Mouse (Mus musculus) heart, adult 2 months (tissue): ENCODE measurements at regions not wholly inside any gene's neighbourhood (a gene's known extent, or its start where the extent isn't known, plus 50 kb on each side); places are given as distances from the start of the nearest gene placed in this dataset.

Experiments used
- DNase-seq, 2 experiments: peaks; one replicate each; pipeline ENCODE4 v3.0.0; 2021
- H3K27ac ChIP-seq: fragments of 200-600 bp; 2 replicates; pipeline ENCODE4 v1.8.1; 2022
- H3K27me3 ChIP-seq: fragments of 200-500 bp; 2 replicates; pipeline ENCODE4 v1.6.1; 2012; ENCODE audit warnings: mild to moderate bottlenecking, low read length, inconsistent platforms, mixed read lengths; ENCODE audit not compliant: control insufficient read depth, insufficient read depth
- H3K36me3 ChIP-seq: fragments of 200-500 bp; 2 replicates; pipeline ENCODE4 v1.6.1; 2012; ENCODE audit warnings: low read length, inconsistent platforms; ENCODE audit not compliant: control insufficient read depth, insufficient read depth
- H3K4me1 ChIP-seq: fragments of 200-500 bp; 2 replicates; pipeline ENCODE4 v1.6.1; 2011; ENCODE audit warnings: low read length; ENCODE audit not compliant: control insufficient read depth, insufficient read depth
- H3K4me3 ChIP-seq: fragments of 200-600 bp; 2 replicates; pipeline ENCODE4 v1.8.1; 2022
- H3K79me2 ChIP-seq: fragments of 200-500 bp; replicated peaks from 2 replicates; pipeline ENCODE4 v1.6.1; 2012; ENCODE audit warnings: mild to moderate bottlenecking, inconsistent platforms, low read length, moderate library complexity, mixed read lengths; ENCODE audit not compliant: control insufficient read depth, insufficient read depth
- H3K9ac ChIP-seq: fragments of 200-500 bp; 2 replicates; pipeline ENCODE4 v1.6.1; 2012; ENCODE audit warnings: low read depth, mild to moderate bottlenecking, control low read depth, inconsistent platforms, low read length, mixed read lengths
- CTCF ChIP-seq: fragments of 200-600 bp; IDR thresholded peaks from 2 replicates; pipeline ENCODE4 v1.8.1; 2022; ENCODE audit warnings: antibody characterized with exemption, mild to moderate bottlenecking, moderate library complexity
- EP300 ChIP-seq: fragments of 200-500 bp; IDR thresholded peaks from 2 replicates; pipeline ENCODE4 v1.6.1; 2011; ENCODE audit warnings: low read depth, low read length, control low read depth; ENCODE audit not compliant: insufficient read depth
- POLR2A ChIP-seq: fragments of 200-500 bp; IDR thresholded peaks from 2 replicates; pipeline ENCODE4 v1.6.1; 2011; ENCODE audit warnings: mild to moderate bottlenecking, low read depth, low read length, control low read depth; ENCODE audit not compliant: insufficient read depth
- WGBS: fragments of 180-500 bp; shearing (Covaris S2); methylation state at CpG from one replicate; pipeline ENCODE4 v1.1.7; 2018; 5-methylcytosine and 5-hydroxymethylcytosine counted together
- intact Hi-C: fragments of 180-260 bp; cut with DNase I; formaldehyde crosslinking; loops from one replicate; pipeline ENCODE4 v1.15.1; 2025
- microRNA-seq, 2 experiments: library from miRNA; unstranded; fragments of <30 nt; microRNA quantifications; one replicate each; pipeline ENCODE4 v1.2.0; 2021

DNA sequence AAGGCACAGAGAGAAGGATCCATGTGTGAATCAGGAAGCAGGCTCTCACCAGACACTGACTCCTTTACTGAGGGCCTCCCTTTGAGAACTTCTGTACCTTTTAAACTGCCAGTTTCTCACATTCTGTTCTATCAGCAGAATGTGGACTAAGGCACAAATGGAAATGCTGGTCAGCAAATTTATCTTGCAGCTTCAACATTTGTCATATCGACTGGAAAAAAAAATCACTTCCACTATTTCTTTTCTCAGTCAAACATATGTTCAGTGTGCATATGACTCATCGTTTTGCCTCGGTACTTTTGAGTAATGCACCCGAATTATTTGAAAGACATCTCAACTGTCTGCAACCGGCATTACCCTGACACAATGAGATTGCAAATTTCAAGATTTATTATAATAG is 101.4 kb upstream of the Sphkap start:
- H3K9ac ChIP-seq: no peak overlapping the region
- no peak for TF ChIP-seq POLR2A
- no peak for TF ChIP-seq EP300
- no peak for TF ChIP-seq CTCF
- no peaks in the 10 kb centered on the region for H3K36me3 ChIP-seq
- H3K27me3 ChIP-seq: no peaks in the 10 kb centered on the region
- H3K79me2 ChIP-seq: no peaks in the 10 kb centered on the region
- H3K4me1 ChIP-seq: no peaks in the 10 kb centered on the region
- H3K27ac ChIP-seq: no peak overlapping the region
- H3K4me3 ChIP-seq: no peak overlapping the region
- 64% methylated on average over 5 of the region's 5 CpGs for WGBS
- DNase-seq: no peak
- intact Hi-C loops: no loop called here

DNA sequence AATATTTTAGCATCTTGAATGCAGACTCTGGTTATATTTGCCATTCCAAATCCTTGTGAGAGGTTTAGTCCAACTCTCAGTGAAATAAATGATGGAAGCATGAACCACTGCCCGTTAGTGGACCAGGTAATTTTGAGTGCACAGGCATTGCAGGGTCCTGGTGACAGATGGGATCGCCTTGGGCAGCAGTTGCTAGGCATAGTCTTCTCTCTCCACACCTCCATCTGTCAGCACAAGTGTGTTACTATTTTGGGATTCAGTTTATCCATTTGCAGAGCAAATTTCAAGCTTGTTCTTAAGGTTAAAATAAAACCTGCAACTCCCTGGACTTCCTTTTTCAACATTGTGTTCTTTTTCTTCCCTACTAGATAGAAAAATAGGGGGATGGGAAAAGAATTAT is 97.4 kb upstream of the Sphkap start:
- 45% methylated on average over 2 of the region's 2 CpGs for WGBS

DNA sequence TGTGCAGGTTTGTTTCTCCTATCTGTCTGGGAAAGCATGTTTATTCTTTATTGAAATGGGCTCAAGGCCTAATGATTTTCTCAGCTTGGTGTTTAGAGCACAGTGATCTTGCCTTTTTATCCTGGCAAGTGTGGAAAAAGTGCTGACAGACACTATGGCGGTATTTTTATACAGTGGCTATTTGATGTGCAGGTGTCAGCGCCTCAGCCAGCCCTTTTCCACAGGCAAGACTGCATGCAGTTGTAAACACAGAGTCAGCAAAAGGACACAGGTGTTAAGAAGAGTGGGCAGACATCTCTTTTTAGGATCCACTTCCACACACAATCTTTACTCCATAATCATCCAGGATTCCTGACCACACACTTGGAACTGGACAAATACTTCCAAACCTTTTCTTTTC is 88.9 kb upstream of the Sphkap start:
- DNase-seq: no peak
- no peak overlapping the region for H3K4me3 ChIP-seq
- intact Hi-C loops: no loop called here
- no peaks in the 10 kb centered on the region for H3K79me2 ChIP-seq
- H3K36me3 ChIP-seq: no peaks in the 10 kb centered on the region
- no peak for TF ChIP-seq EP300
- no peak for TF ChIP-seq POLR2A
- TF ChIP-seq CTCF: no peak
- H3K4me1 ChIP-seq: no peaks in the 10 kb centered on the region
- no peaks in the 10 kb centered on the region for H3K27me3 ChIP-seq
- no peak overlapping the region for H3K27ac ChIP-seq
- 54% methylated on average over 2 of the region's 2 CpGs for WGBS
- H3K9ac ChIP-seq: no peak overlapping the region

More for the DNA sequence above, 97.4 kb upstream of the Sphkap start:
- H3K4me3 ChIP-seq: no peak overlapping the region
- no peaks in the 10 kb centered on the region for H3K27me3 ChIP-seq
- no peak for TF ChIP-seq EP300
- no peak for TF ChIP-seq CTCF
- TF ChIP-seq POLR2A: no peak
- no peak overlapping the region for H3K27ac ChIP-seq
- no peaks in the 10 kb centered on the region for H3K36me3 ChIP-seq
- no peaks in the 10 kb centered on the region for H3K79me2 ChIP-seq
- DNase-seq: no peak
- no peak overlapping the region for H3K9ac ChIP-seq
- intact Hi-C loops: no loop called here
- H3K4me1 ChIP-seq: no peaks in the 10 kb centered on the region

DNA sequence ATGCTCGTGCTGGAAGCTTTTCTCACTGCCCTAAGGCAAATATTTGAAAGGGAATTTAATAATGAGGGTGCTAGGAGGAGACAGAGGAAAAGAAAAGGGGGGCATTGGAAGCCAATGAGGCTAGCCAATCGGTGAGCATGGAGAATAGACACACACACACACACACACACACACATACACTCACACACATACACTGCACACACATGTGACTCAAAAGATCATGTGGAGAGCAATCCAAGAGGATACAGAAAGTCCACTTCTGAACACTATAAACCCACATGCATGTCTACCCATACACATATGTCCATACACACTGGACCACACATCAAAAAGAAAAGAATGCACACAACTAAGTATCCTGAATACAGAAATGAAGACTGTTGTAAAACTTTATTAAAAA is 88.4 kb upstream of the Sphkap start:
- WGBS: 48% methylated on average over 2 of the region's 2 CpGs
- no peaks in the 10 kb centered on the region for H3K4me1 ChIP-seq
- intact Hi-C loops: no loop called here
- no peak overlapping the region for H3K4me3 ChIP-seq
- no peaks in the 10 kb centered on the region for H3K79me2 ChIP-seq
- H3K27ac ChIP-seq: no peak overlapping the region
- no peaks in the 10 kb centered on the region for H3K27me3 ChIP-seq
- no peaks in the 10 kb centered on the region for H3K36me3 ChIP-seq
- no peak overlapping the region for H3K9ac ChIP-seq
- TF ChIP-seq CTCF (no peak), POLR2A (no peak), EP300 (no peak)
- no peak for DNase-seq

DNA sequence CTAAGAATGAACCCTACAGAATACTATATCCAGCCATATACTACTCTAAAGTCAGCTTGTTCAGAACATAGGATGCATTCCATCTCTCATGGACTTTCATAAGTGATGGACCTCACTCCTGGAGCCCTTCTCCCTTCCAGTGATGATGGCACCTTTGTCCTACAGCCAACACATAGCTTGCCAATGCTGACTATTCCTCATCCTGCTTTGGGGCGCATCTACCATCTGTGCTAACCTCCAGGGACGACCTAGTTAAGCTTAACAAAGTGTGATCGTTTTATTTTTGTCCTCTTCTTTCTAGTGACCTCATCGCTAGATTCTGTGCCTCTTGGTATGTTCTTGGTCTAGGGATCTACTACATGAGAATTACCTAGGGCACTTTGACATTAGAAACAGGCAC is 87.0 kb upstream of the Sphkap start:
- Histone ChIP-seq H3K9ac (no peak overlapping the region), H3K36me3 (no peaks in the 10 kb centered on the region), H3K4me1 (no peaks in the 10 kb centered on the region), H3K4me3 (no peak overlapping the region), H3K27me3 (no peaks in the 10 kb centered on the region), H3K79me2 (no peaks in the 10 kb centered on the region), H3K27ac (no peak overlapping the region)
- DNase-seq: no peak
- TF ChIP-seq POLR2A: no peak
- no peak for TF ChIP-seq CTCF
- TF ChIP-seq EP300: no peak
- intact Hi-C loops: no loop called here
- 66% methylated on average over 4 of the region's 4 CpGs for WGBS

DNA sequence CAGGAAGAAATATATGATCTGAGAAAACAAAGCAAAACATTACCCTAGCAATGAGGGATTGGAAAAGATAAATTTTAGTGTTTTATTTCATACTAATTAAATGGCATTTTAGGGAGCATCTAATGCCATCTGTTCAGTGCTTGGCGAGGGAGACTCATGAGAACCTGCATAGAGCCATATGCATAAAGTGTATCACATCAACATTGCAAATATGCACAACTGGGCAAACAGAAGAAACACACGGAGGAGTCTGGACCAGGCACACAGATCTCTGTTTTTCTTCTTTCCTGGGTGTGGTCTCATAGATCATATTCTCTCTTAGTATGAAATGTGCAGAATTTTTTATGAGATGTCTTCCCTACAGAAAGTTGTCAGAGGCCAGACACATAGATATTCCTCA is 71.1 kb upstream of the Sphkap start:
- Histone ChIP-seq H3K27me3 (no peaks in the 10 kb centered on the region), H3K4me3 (no peak overlapping the region), H3K79me2 (no peaks in the 10 kb centered on the region), H3K27ac (no peak overlapping the region), H3K36me3 (no peaks in the 10 kb centered on the region), H3K9ac (no peak overlapping the region), H3K4me1 (no peaks in the 10 kb centered on the region)
- intact Hi-C loops: no loop called here
- TF ChIP-seq POLR2A: no peak
- TF ChIP-seq EP300: no peak
- TF ChIP-seq CTCF: no peak
- DNase-seq: no peak
- WGBS: 69% methylated on average over 2 of the region's 2 CpGs

Small RNAs in the stretch of these regions (microRNA-seq; reads per million reads assigned to microRNA genes)
- gene Gm25754: 0 reads per million in 2 experiments
